Mouse (Mus musculus) CD8-positive naive resting alpha-beta T cell, adult 2 months (primary cell): Measurements from ENCODE around the gene Crmp1.
A peak's percentile ranks its signal among the peaks of the same experiment; 100 is the strongest.

Experiments used
- DNase-seq, 2 experiments: peaks; one replicate each; pipeline ENCODE4 v3.0.0; 2022; ENCODE audit warnings: low read depth in 2 of 2, low spot score in 2 of 2

Gene Crmp1

GRCm38 (mm10) chr5:37238654-37239053 is 3.1 kb upstream of the Crmp1 start:
- DNase-seq: no peak

- no peak for DNase-seq
These were observed 1.2 kb upstream of the Crmp1 start for GRCm38 (mm10) chr5:37240550-37240949.

GRCm38 (mm10) chr5:37241224-37241623 is 516 bp upstream of the Crmp1 start:
- no peak for DNase-seq

GRCm38 (mm10) chr5:37242360-37243168 is 824 bp downstream of the Crmp1 start:
- no peak for DNase-seq

GRCm38 (mm10) chr5:37243169-37243886 is 1.6 kb downstream of the Crmp1 start:
- peak; percentile 35 to 36 for DNase-seq

GRCm38 (mm10) chr5:37244161-37244560 is 2.4 kb downstream of the Crmp1 start:
- DNase-seq: no peak

- DNase-seq: no peak
These were observed 3.0 kb downstream of the Crmp1 start for GRCm38 (mm10) chr5:37244666-37245242.

GRCm38 (mm10) chr5:37245651-37246050 is 3.9 kb downstream of the Crmp1 start:
- peak in 1 of 2 experiments; percentile 19 for DNase-seq

GRCm38 (mm10) chr5:37246138-37246910 is 4.6 kb downstream of the Crmp1 start:
- DNase-seq: peak in 1 of 2 experiments; percentile 20

GRCm38 (mm10) chr5:37247456-37247855 is 5.7 kb downstream of the Crmp1 start:
- DNase-seq: no peak

- no peak for DNase-seq
These were observed 7.1 kb downstream of the Crmp1 start for GRCm38 (mm10) chr5:37248870-37249269.

- DNase-seq: no peak
These were observed 9.9 kb downstream of the Crmp1 start for GRCm38 (mm10) chr5:37251596-37251995.

GRCm38 (mm10) chr5:37252101-37252804 is 10.5 kb downstream of the Crmp1 start:
- no peak for DNase-seq

- DNase-seq: no peak
These were observed 12.8 kb downstream of the Crmp1 start for GRCm38 (mm10) chr5:37254523-37254922.

- DNase-seq: no peak
These were observed 15.1 kb downstream of the Crmp1 start for GRCm38 (mm10) chr5:37256823-37257222.

- no peak for DNase-seq
These were observed 15.5 kb downstream of the Crmp1 start for GRCm38 (mm10) chr5:37257243-37257642.

GRCm38 (mm10) chr5:37261734-37262133 is 20.0 kb downstream of the Crmp1 start:
- DNase-seq: no peak

GRCm38 (mm10) chr5:37263816-37264215 is 22.1 kb downstream of the Crmp1 start:
- no peak for DNase-seq

GRCm38 (mm10) chr5:37281021-37281420 is 39.3 kb downstream of the Crmp1 start:
- no peak for DNase-seq

GRCm38 (mm10) chr5:37288374-37288773 is 46.6 kb downstream of the Crmp1 start:
- DNase-seq: no peak

- DNase-seq: no peak
These were observed 47.5 kb downstream of the Crmp1 start for GRCm38 (mm10) chr5:37289236-37289635.
